Mouse (Mus musculus): Measurements from ENCODE around the gene Ppfia3.

- TF ChIP-seq CTCF (IDR thresholded peaks at IDR 0.05; ENCODE audit: borderline replicate concordance, insufficient read depth, low read length) (no peak), POLR2A (IDR thresholded peaks at IDR 0.05; ENCODE audit: low read depth, low read length) (no peak)
Observed at GRCm38 (mm10) chr7:45362801-45363200, 4.0 kb downstream of the Ppfia3 start.

All from embryonic fibroblast, embryonic 13.5 days (primary cell).